Mouse (Mus musculus) lung, adult 2 months (tissue): ENCODE data around the gene Prkg1.

ENCODE experiments used
- CTCF ChIP-seq: fragments of 200-500 bp; IDR thresholded peaks from 2 replicates; pipeline ENCODE4 v1.5.1; 2011; ENCODE audit warnings: mild to moderate bottlenecking, low read length, control low read depth; ENCODE audit not compliant: insufficient read depth
- POLR2A ChIP-seq: fragments of 200-500 bp; IDR thresholded peaks from 2 replicates; pipeline ENCODE4 v1.6.1; 2011; ENCODE audit warnings: low read depth, mild to moderate bottlenecking, control low read depth, low read length, borderline replicate concordance; ENCODE audit errors: extremely low read depth

GRCm38 (mm10) chr19:30942369-30942992 is 822.4 kb downstream of the Prkg1 start:
- TF ChIP-seq POLR2A = no peak
- no peak for TF ChIP-seq CTCF
